Mouse (Mus musculus): ENCODE data around the gene Txndc11. TPM values are rescaled to one million over a fixed set of nuclear protein-coding genes. Genes with fewer than 3 reads are reported as not detected.
"Not testable (repeated sequence)": the region's sequence is repeated elsewhere in the genome, so short reads cannot be mapped to it uniquely, and the experiment has no call there.

The Txndc11 gene
- total and polyA plus RNA-seq, 3 experiments = 24.9 to 33.7 TPM; not detected in 1

- Histone ChIP-seq H3K4me3 (ENCODE audit: control insufficient read depth in 1 of 2, insufficient read depth in 1 of 2, low read depth in 2 of 2, low read length in 2 of 2) (no peak overlapping the region), H3K36me3 (ENCODE audit: control insufficient read depth in 1 of 2, insufficient read depth in 2 of 2, low read length in 2 of 2) (peaks cover 0 to 11% of the 10 kb centered on the region in 2 experiments; a peak in 2 of 4 replicates), H3K27ac (ENCODE audit: control insufficient read depth, low read depth, low read length) (no peak overlapping the region), H3K9ac (ENCODE audit: control insufficient read depth, low read depth, low read length, poor library complexity, severe bottlenecking) (no peak overlapping the region), H3K4me1 (ENCODE audit: control insufficient read depth in 1 of 2, insufficient read depth in 2 of 2, low read length in 2 of 2) (no peaks in the 10 kb centered on the region; a peak in 1 of 4 replicates), H3K79me2 (ENCODE audit: control insufficient read depth, insufficient read depth, low read length, poor library complexity) (peaks cover 29% of the 10 kb centered on the region), H3K9me3 (replicated peaks; ENCODE audit: insufficient read depth, low read length) (no peaks in the 10 kb centered on the region), H3K27me3 (ENCODE audit: control insufficient read depth in 1 of 2, insufficient read depth in 2 of 2, low read length in 2 of 2) (no peaks in the 10 kb centered on the region)
- TF ChIP-seq SMC3 (IDR thresholded peaks at IDR 0.05; ENCODE audit: low read depth, low read length) (no peak), ZKSCAN1 (IDR thresholded peaks at IDR 0.05; ENCODE audit: low read depth, low read length) (no peak), CTCF (IDR thresholded peaks at IDR 0.05 in 2 of 3, conservative IDR thresholded peaks at IDR 0.05 in 1 of 3; ENCODE audit: control insufficient read depth in 1 of 3, insufficient read depth in 1 of 3, low read depth in 2 of 3, low read length in 3 of 3, poor library complexity in 1 of 3, severe bottlenecking in 1 of 3) (no peak), KAT2A (conservative IDR thresholded peaks at IDR 0.05; ENCODE audit: low read depth, low read length) (no peak), UBTF (IDR thresholded peaks at IDR 0.05; ENCODE audit: borderline replicate concordance, insufficient read depth, low read depth, low read length) (no peak)
- no peak for DNase-seq (ENCODE audit: low read depth, low spot score)
Measured at GRCm38 (mm10) chr16:11164695-11165255, 30.3 kb upstream of the Txndc11 start.

GRCm38 (mm10) chr16:11157721-11158120 lies 23.3 kb upstream of the Txndc11 start:
- H3K27ac ChIP-seq (ENCODE audit: control insufficient read depth, low read depth, low read length); H3K27me3 ChIP-seq (ENCODE audit: control insufficient read depth in 1 of 2, insufficient read depth in 2 of 2, low read length in 2 of 2); H3K9ac ChIP-seq (ENCODE audit: control insufficient read depth, low read depth, low read length, poor library complexity, severe bottlenecking); H3K79me2 ChIP-seq (ENCODE audit: control insufficient read depth, insufficient read depth, low read length, poor library complexity); H3K9me3 ChIP-seq (replicated peaks; ENCODE audit: insufficient read depth, low read length); H3K4me3 ChIP-seq (ENCODE audit: control insufficient read depth in 1 of 2, insufficient read depth in 1 of 2, low read depth in 2 of 2, low read length in 2 of 2); DNase-seq (ENCODE audit: low read depth, low spot score); H3K4me1 ChIP-seq (ENCODE audit: control insufficient read depth in 1 of 2, insufficient read depth in 2 of 2, low read length in 2 of 2): not testable (repeated sequence)
- peaks cover 0 to 40% of the 10 kb centered on the region in 2 experiments; a peak in 3 of 4 replicates for H3K36me3 ChIP-seq (ENCODE audit: control insufficient read depth in 1 of 2, insufficient read depth in 2 of 2, low read length in 2 of 2)

GRCm38 (mm10) chr16:11154500-11154899 lies 20.1 kb upstream of the Txndc11 start:
- Histone ChIP-seq H3K9me3 (replicated peaks; ENCODE audit: insufficient read depth, low read length) (no peaks in the 10 kb centered on the region), H3K36me3 (ENCODE audit: control insufficient read depth in 1 of 2, insufficient read depth in 2 of 2, low read length in 2 of 2) (peaks cover 0 to 42% of the 10 kb centered on the region in 2 experiments; a peak in 3 of 4 replicates), H3K79me2 (ENCODE audit: control insufficient read depth, insufficient read depth, low read length, poor library complexity) (no peaks in the 10 kb centered on the region), H3K4me1 (ENCODE audit: control insufficient read depth in 1 of 2, insufficient read depth in 2 of 2, low read length in 2 of 2) (no peaks in the 10 kb centered on the region), H3K27me3 (ENCODE audit: control insufficient read depth in 1 of 2, insufficient read depth in 2 of 2, low read length in 2 of 2) (no peaks in the 10 kb centered on the region), H3K9ac (ENCODE audit: control insufficient read depth, low read depth, low read length, poor library complexity, severe bottlenecking) (no peak overlapping the region), H3K4me3 (ENCODE audit: control insufficient read depth in 1 of 2, insufficient read depth in 1 of 2, low read depth in 2 of 2, low read length in 2 of 2) (no peak overlapping the region), H3K27ac (ENCODE audit: control insufficient read depth, low read depth, low read length) (no peak overlapping the region)
- TF ChIP-seq SIN3A (IDR thresholded peaks at IDR 0.05; ENCODE audit: low read length) (no peak), MEF2A (IDR thresholded peaks at IDR 0.05; ENCODE audit: extremely low read depth, insufficient replicate concordance, low read depth, low read length, poor library complexity, severe bottlenecking) (no peak), KAT2A (conservative IDR thresholded peaks at IDR 0.05; ENCODE audit: low read depth, low read length) (no peak), JUND (IDR thresholded peaks at IDR 0.05; ENCODE audit: low read depth, low read length) (no peak), MYB (IDR thresholded peaks at IDR 0.05; ENCODE audit: low read depth, low read length) (no peak), CTCF (IDR thresholded peaks at IDR 0.05 in 2 of 3, conservative IDR thresholded peaks at IDR 0.05 in 1 of 3; ENCODE audit: control insufficient read depth in 1 of 3, insufficient read depth in 1 of 3, low read depth in 2 of 3, low read length in 3 of 3, poor library complexity in 1 of 3, severe bottlenecking in 1 of 3) (peak; percentile 25 to 46 (median 33); a peak in 3 of 6 replicates), RAD21 (IDR thresholded peaks at IDR 0.05; ENCODE audit: low read depth, low read length) (peak; percentile 21), ETS1 (IDR thresholded peaks at IDR 0.05; ENCODE audit: low read depth, low read length) (no peak), ZNF384 (IDR thresholded peaks at IDR 0.05; ENCODE audit: low read depth, low read length) (no peak), USF1 (IDR thresholded peaks at IDR 0.05; ENCODE audit: low read depth, low read length) (no peak), SMC3 (IDR thresholded peaks at IDR 0.05; ENCODE audit: low read depth, low read length) (peak; percentile 42), POLR2AphosphoS2 (IDR thresholded peaks at IDR 0.05; ENCODE audit: low read length) (no peak), CHD1 (IDR thresholded peaks at IDR 0.05; ENCODE audit: low read depth, low read length) (no peak), POLR2AphosphoS5 (IDR thresholded peaks at IDR 0.05; ENCODE audit: borderline replicate concordance, low read depth, low read length) (no peak)
- peak; percentile 52 for DNase-seq (ENCODE audit: low read depth, low spot score)

DNA sequence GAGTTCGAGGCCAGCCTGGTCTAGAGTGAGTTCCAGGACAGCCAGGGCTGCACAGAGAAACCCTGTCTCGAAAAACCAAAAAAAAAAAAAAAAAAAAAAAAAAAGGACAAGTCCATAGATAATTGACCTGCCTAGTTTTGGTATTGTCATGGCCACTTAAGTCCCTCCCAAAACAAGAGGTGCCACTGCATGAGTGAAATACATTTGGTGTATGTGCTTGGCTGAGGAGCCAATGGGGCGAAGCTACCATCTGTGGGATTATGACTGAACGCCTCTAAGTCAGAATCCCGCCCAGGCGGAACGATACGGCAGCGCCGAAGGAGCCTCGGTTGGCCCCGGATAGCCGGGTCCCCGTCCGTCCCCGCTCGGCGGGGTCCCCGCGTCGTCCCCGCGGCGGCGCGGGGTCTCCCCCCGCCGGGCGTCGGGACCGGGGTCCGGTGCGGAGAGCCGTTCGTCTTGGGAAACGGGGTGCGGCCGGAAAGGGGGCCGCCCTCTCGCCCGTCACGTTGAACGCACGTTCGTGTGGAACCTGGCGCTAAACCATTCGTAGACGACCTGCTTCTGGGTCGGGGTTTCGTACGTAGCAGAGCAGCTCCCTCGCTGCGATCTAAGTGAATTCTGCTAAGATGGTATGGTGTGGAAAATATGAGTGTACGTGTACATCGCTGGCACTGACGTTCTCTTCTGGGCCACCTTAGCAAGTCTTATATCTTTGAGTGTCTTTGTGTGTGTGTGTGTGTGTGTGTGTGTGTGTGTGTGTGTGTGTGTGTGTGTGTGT lies 9.4 kb upstream of the Txndc11 start:
- not testable (repeated sequence) for H3K9me3 ChIP-seq (replicated peaks; ENCODE audit: insufficient read depth, low read length); H3K9ac ChIP-seq (ENCODE audit: control insufficient read depth, low read depth, low read length, poor library complexity, severe bottlenecking); H3K4me3 ChIP-seq (ENCODE audit: control insufficient read depth in 1 of 2, insufficient read depth in 1 of 2, low read depth in 2 of 2, low read length in 2 of 2); DNase-seq (ENCODE audit: low read depth, low spot score); H3K4me1 ChIP-seq (ENCODE audit: control insufficient read depth in 1 of 2, insufficient read depth in 2 of 2, low read length in 2 of 2); H3K79me2 ChIP-seq (ENCODE audit: control insufficient read depth, insufficient read depth, low read length, poor library complexity); H3K27ac ChIP-seq (ENCODE audit: control insufficient read depth, low read depth, low read length); H3K27me3 ChIP-seq (ENCODE audit: control insufficient read depth in 1 of 2, insufficient read depth in 2 of 2, low read length in 2 of 2)
- H3K36me3 ChIP-seq (ENCODE audit: control insufficient read depth in 1 of 2, insufficient read depth in 2 of 2, low read length in 2 of 2) = peaks cover 0 to 16% of the 10 kb centered on the region in 2 experiments; a peak in 2 of 4 replicates
